Mouse (Mus musculus): ENCODE results near the gene Chrna9. TPM values are rescaled to one million over a fixed set of nuclear protein-coding genes. Genes with fewer than 3 reads are reported as not detected.

Chrna9 gene
- polyA plus RNA-seq, 1 experiment from 2014 or later = 0.10 TPM

DNA sequence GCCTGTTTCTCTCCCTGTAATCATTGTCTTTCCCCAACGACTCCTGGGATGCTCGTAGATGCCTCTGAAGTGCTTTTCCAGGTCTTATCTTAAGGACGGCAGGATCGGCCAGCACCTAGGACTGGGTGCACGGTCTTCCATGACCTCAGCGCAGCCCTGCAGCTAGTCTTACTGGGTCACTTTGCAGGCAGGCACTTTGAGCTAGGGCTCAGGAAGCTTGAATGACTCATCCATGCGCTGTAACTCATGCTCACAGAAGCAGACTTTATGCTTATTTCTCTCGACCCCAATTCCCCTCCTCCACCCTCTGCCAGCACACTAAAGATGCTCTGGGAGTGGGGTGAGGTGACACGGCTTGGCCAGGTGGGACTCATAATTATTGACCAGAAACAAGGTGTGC, 31.9 kb upstream of the Chrna9 start:
- H3K36me3 ChIP-seq = no peaks in the 10 kb centered on the region
- H3K4me1 ChIP-seq = no peaks in the 10 kb centered on the region
- H3K27me3 ChIP-seq (ENCODE audit: low read depth, poor library complexity, severe bottlenecking) = no peaks in the 10 kb centered on the region
- no peak overlapping the region for H3K4me3 ChIP-seq
- WGBS = 92% methylated on average over 9 of the region's 9 CpGs
- no peak overlapping the region for H3K27ac ChIP-seq (replicated peaks)
- H3K9me3 ChIP-seq (replicated peaks) = peaks cover 38% of the 10 kb centered on the region
- no peak for DNase-seq (ENCODE audit: low spot score)

DNA sequence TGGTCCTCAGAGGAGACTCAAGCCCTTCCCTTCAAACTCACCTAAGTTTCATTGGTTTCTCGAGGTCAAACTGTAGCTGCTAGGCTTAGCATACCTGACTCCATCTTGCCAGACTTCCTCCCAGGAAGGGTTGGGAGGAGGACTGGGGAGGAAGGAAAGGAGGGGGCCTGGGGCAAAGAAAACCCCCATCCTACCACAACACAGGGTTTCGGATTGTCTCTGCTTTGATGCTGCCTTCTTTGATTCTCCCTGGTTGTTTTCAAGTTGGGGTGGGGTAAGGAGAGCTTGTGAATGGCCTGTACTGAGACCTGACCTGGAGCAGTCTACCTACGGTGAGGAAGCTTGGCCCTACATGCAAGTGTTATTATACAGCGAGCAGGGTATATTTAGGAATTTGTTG, 30.2 kb upstream of the Chrna9 start:
- WGBS = 86% methylated on average over 4 of the region's 4 CpGs
- no peak overlapping the region for H3K4me3 ChIP-seq
- no peak for DNase-seq (ENCODE audit: low spot score)

DNA sequence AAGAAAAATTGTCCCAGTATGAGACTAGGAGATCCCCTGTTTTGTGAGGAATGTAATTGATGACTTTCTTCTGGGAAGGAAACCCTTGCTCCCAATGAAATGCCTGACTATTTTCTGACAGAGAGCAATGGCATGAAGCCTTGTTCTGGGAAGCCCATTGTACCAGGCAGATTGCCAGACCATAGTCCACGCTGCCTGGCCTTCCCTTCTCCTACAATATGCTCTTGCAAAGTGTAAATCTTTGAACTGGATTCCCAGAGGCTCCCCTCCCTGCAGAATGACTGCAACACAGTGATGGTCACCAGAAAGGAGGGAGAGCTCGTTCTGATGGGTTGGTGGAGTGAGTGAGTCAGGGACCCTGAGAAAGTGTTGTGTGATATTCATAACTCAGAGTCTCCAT, 26.0 kb upstream of the Chrna9 start:
- WGBS = 84% methylated on average over 2 of the region's 2 CpGs

More for the DNA sequence above, 30.2 kb upstream of the Chrna9 start:
- peaks cover 38% of the 10 kb centered on the region for H3K9me3 ChIP-seq (replicated peaks)
- no peaks in the 10 kb centered on the region for H3K4me1 ChIP-seq
- no peaks in the 10 kb centered on the region for H3K36me3 ChIP-seq
- no peaks in the 10 kb centered on the region for H3K27me3 ChIP-seq (ENCODE audit: low read depth, poor library complexity, severe bottlenecking)
- H3K27ac ChIP-seq (replicated peaks) = no peak overlapping the region

DNA sequence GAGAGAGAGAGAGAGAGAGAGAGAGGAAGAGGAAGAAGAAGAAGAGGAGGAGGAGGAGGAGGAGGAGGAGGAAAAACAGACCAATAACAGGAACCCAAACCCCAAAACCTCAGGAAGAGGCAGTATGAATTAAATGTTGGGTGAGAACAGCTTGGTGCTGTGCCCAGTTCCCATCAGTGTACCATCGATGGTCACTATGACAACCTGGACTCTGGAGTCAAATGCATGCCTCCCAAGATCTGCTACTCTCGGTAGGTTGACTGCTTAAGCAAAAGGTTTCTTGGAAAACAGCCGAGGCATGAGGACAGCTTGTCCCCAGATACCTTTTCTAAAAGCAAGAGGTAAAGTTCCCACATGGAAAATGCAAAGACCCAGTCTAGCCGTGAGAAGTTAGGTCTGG, 25.4 kb upstream of the Chrna9 start:
- Histone ChIP-seq H3K27ac (replicated peaks) (no peak overlapping the region), H3K4me3 (no peak overlapping the region), H3K4me1 (no peaks in the 10 kb centered on the region), H3K36me3 (no peaks in the 10 kb centered on the region), H3K9me3 (replicated peaks) (peaks cover 23% of the 10 kb centered on the region), H3K27me3 (ENCODE audit: low read depth, poor library complexity, severe bottlenecking) (no peaks in the 10 kb centered on the region)
- DNase-seq (ENCODE audit: low spot score) = no peak
- 85% methylated on average over 4 of the region's 4 CpGs for WGBS

More for the DNA sequence above, 26.0 kb upstream of the Chrna9 start:
- H3K4me3 ChIP-seq = no peak overlapping the region
- no peak for DNase-seq (ENCODE audit: low spot score)
- peaks cover 28% of the 10 kb centered on the region for H3K9me3 ChIP-seq (replicated peaks)
- no peaks in the 10 kb centered on the region for H3K27me3 ChIP-seq (ENCODE audit: low read depth, poor library complexity, severe bottlenecking)
- H3K36me3 ChIP-seq = no peaks in the 10 kb centered on the region
- no peak overlapping the region for H3K27ac ChIP-seq (replicated peaks)
- no peaks in the 10 kb centered on the region for H3K4me1 ChIP-seq

DNA sequence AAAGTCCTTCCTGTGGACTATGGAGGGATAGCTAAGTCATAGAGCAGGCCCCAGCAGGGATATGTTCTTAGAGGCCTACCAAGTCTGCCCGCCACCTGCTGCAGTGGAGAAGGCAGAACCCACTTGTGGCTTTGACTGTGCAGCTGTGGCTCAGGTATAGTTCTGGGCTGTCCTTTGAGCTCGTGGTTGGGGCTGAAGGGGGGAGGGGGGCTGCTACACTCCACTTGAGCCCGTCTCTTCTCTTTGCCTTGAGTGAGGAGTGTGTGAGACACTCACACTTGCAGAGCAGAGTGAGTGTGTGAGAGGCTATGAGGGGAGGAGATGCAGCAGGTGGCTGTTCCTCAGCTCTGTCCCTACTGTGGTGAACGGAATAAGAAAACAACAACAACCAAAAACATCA, 24.3 kb upstream of the Chrna9 start:
- DNase-seq (ENCODE audit: low spot score) = no peak
- no peak overlapping the region for H3K27ac ChIP-seq (replicated peaks)
- no peaks in the 10 kb centered on the region for H3K27me3 ChIP-seq (ENCODE audit: low read depth, poor library complexity, severe bottlenecking)
- no peaks in the 10 kb centered on the region for H3K4me1 ChIP-seq
- H3K36me3 ChIP-seq = no peaks in the 10 kb centered on the region
- peaks cover 14% of the 10 kb centered on the region; the same call in 1 of the 2 replicates for H3K9me3 ChIP-seq (replicated peaks)
- WGBS = 77% methylated on average over 4 of the region's 4 CpGs
- no peak overlapping the region for H3K4me3 ChIP-seq

DNA sequence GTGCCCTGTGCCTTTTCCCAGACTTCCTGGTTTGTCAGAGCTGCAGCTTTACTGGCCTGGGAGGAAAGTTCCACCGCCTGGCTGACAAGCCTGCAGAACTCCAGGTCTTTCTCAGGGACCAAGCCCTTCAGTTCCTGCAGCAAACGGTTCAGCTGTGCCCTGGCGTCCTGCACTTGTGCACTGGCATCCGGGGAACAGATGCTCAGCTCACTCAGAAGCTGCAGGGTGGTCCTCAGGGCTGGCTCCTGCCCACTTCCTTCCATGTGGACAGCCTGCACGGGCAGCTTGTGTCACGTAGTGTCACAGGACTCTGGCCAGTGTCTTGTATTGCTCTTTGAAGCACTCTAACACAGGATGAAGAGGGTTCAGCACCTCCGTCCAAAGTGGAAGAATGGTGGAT, 23.0 kb upstream of the Chrna9 start:
- 84% methylated on average over 7 of the region's 7 CpGs for WGBS
- DNase-seq (ENCODE audit: low spot score) = no peak
- Histone ChIP-seq H3K36me3 (no peaks in the 10 kb centered on the region), H3K27ac (replicated peaks) (0 out of 2 replicates have a peak overlapping the region, but pooled peaks have one; percentile 13), H3K27me3 (ENCODE audit: low read depth, poor library complexity, severe bottlenecking) (no peaks in the 10 kb centered on the region), H3K4me3 (no peak overlapping the region), H3K9me3 (replicated peaks) (0 out of 2 replicates have a peak, but pooled peaks cover under 1% of the 10 kb centered on the region), H3K4me1 (no peaks in the 10 kb centered on the region)

DNA sequence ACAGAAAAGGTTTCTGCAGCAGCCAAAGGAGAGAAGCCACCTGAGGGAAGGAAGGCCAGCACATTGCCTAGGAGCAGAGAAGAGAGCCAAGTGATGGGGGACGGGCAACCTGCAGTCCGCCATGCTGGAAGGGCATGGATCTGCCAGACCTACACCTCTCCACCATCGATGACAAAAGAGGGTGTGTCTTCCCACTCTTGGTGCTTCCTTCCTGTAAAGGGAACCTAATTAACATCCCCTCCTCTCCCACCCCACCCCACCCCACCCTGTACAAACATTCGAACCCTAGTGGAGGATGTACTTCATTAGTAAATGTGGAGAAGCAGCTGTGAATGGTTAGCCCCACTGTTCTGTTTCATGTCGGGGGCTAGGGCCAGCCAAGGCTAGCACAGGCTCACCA, 22.5 kb upstream of the Chrna9 start:
- Histone ChIP-seq H3K27me3 (ENCODE audit: low read depth, poor library complexity, severe bottlenecking) (no peaks in the 10 kb centered on the region), H3K27ac (replicated peaks) (no peak overlapping the region), H3K9me3 (replicated peaks) (no peaks in the 10 kb centered on the region), H3K36me3 (no peaks in the 10 kb centered on the region), H3K4me1 (no peaks in the 10 kb centered on the region), H3K4me3 (no peak overlapping the region)
- DNase-seq (ENCODE audit: low spot score) = no peak
- WGBS = 92% methylated on average over 5 of the region's 5 CpGs

DNA sequence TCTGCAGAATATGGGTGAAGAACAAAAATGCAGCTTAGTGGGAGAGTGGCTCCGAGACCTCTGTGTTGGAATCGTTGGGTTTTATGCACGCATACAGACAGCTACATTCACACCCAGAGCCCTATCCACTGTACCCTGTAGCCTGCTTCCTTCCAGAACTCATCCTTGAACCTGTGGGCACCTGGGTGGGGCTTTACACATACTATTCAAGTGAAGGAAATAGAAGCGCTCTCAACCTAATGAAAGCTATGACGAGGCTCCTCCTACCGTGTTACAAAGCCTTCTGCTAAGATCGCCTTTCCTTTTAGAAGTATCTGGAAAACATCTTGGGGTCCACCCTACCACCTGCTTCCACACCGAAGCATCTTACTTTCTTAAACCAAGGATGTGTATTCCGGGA, 21.6 kb upstream of the Chrna9 start:
- 92% methylated on average over 9 of the region's 9 CpGs for WGBS
- no peaks in the 10 kb centered on the region for H3K36me3 ChIP-seq

GRCm38 (mm10) chr5:65914342-65914741, 20.4 kb upstream of the Chrna9 start:
- H3K27me3 ChIP-seq (ENCODE audit: low read depth, poor library complexity, severe bottlenecking) = no peaks in the 10 kb centered on the region
- DNase-seq (ENCODE audit: low spot score) = no peak
- 93% methylated on average over 7 of the region's 7 CpGs for WGBS
- no peak overlapping the region for H3K27ac ChIP-seq (replicated peaks)
- H3K36me3 ChIP-seq = no peaks in the 10 kb centered on the region
- H3K4me3 ChIP-seq = no peak overlapping the region
- peaks cover 12% of the 10 kb centered on the region for H3K4me1 ChIP-seq
- no peaks in the 10 kb centered on the region for H3K9me3 ChIP-seq (replicated peaks)

More for the DNA sequence above, 21.6 kb upstream of the Chrna9 start:
- no peak overlapping the region for H3K4me3 ChIP-seq
- peaks cover under 1% of the 10 kb centered on the region; the same call in 1 of the 2 replicates for H3K4me1 ChIP-seq
- no peaks in the 10 kb centered on the region for H3K9me3 ChIP-seq (replicated peaks)
- H3K27me3 ChIP-seq (ENCODE audit: low read depth, poor library complexity, severe bottlenecking) = no peaks in the 10 kb centered on the region
- DNase-seq (ENCODE audit: low spot score) = no peak
- H3K27ac ChIP-seq (replicated peaks) = no peak overlapping the region

GRCm38 (mm10) chr5:65916930-65917329, 17.8 kb upstream of the Chrna9 start:
- 89% methylated on average over 5 of the region's 5 CpGs for whole genome bisulfite sequencing
- peaks cover 16% of the 10 kb centered on the region for H3K4me1 ChIP-seq
- H3K4me3 ChIP-seq = no peak overlapping the region
- H3K36me3 ChIP-seq = no peaks in the 10 kb centered on the region
- H3K9me3 ChIP-seq (replicated peaks) = no peaks in the 10 kb centered on the region
- no peak for DNase-seq (ENCODE audit: low spot score)
- H3K27me3 ChIP-seq (ENCODE audit: low read depth, poor library complexity, severe bottlenecking) = no peaks in the 10 kb centered on the region
- H3K27ac ChIP-seq (replicated peaks) = no peak overlapping the region

DNA sequence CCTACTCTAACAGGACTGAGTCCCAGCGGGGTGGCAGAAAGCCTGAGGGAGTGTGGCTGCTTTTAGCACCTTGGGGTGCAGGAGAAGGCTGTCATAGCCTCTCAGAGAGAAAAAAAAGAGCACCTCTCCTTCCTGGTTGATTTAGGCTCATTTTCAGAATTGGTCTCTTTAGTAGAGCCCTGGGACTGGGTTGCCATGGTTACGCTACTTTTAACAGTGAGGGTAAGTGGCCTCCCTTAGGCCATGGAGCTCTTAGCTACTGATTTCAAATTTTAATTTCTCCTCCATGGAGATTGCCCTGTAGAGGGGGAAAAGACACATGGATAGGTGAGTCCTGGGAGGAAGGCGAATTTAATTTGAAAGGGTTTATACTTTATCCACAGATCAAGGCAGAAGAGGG, 16.1 kb upstream of the Chrna9 start:
- 78% methylated on average over 3 of the region's 3 CpGs for WGBS
- no peaks in the 10 kb centered on the region for H3K27me3 ChIP-seq (ENCODE audit: low read depth, poor library complexity, severe bottlenecking)
- DNase-seq (ENCODE audit: low spot score) = no peak

DNA sequence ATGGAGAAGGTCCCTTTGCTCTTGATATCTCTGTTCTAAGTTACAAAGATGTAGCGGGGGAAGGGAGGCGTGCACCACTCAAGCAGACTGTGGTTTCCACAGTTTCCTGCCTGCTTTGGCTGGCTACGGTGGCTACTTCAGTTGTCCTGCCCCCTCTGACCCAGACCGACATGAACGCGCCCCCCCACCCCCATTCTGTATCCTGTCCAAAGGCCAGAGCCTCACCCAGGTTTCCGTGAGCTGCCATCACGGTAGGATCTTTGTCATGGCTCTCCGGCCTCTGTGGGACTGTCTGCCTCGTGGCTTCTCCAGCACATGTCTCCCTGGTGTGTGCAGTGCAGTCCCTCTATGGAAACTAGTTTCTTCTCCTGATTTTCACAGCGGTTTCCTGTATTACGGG, 15.4 kb upstream of the Chrna9 start:
- no peaks in the 10 kb centered on the region for H3K27me3 ChIP-seq (ENCODE audit: low read depth, poor library complexity, severe bottlenecking)
- DNase-seq (ENCODE audit: low spot score) = no peak
- WGBS = 89% methylated on average over 12 of the region's 12 CpGs
- peaks cover 16% of the 10 kb centered on the region for H3K4me1 ChIP-seq
- no peak overlapping the region for H3K4me3 ChIP-seq
- no peaks in the 10 kb centered on the region for H3K36me3 ChIP-seq
- no peaks in the 10 kb centered on the region for H3K9me3 ChIP-seq (replicated peaks)
- H3K27ac ChIP-seq (replicated peaks) = no peak overlapping the region

More for the DNA sequence above, 16.1 kb upstream of the Chrna9 start:
- no peak overlapping the region for H3K4me3 ChIP-seq
- H3K9me3 ChIP-seq (replicated peaks) = no peaks in the 10 kb centered on the region
- no peaks in the 10 kb centered on the region for H3K36me3 ChIP-seq
- peaks cover 16% of the 10 kb centered on the region for H3K4me1 ChIP-seq
- no peak overlapping the region for H3K27ac ChIP-seq (replicated peaks)

- no peak overlapping the region for H3K4me3 ChIP-seq
- no peaks in the 10 kb centered on the region for H3K9me3 ChIP-seq (replicated peaks)
- WGBS = 96% methylated on average over 3 of the region's 3 CpGs
- no peak for DNase-seq (ENCODE audit: low spot score)
- peaks cover 16% of the 10 kb centered on the region for H3K4me1 ChIP-seq
- H3K27me3 ChIP-seq (ENCODE audit: low read depth, poor library complexity, severe bottlenecking) = no peaks in the 10 kb centered on the region
- H3K36me3 ChIP-seq = no peaks in the 10 kb centered on the region
- H3K27ac ChIP-seq (replicated peaks) = no peak overlapping the region
These were observed 14.8 kb upstream of the Chrna9 start for GRCm38 (mm10) chr5:65919904-65920303.
